Mouse (Mus musculus) erythroid progenitor cell, adult 5-6 weeks (primary cell): ENCODE measurements around the gene Kxd1. TPM values are rescaled to one million over a fixed set of nuclear protein-coding genes. Genes with fewer than 3 reads are reported as not detected.
"Not testable (repeated sequence)": the region's sequence is repeated elsewhere in the genome, so short reads cannot be mapped to it uniquely, and the experiment has no call there.

Experiments used
- ATAC-seq: replicated peaks from 2 replicates; pipeline ENCODE4 v1.8.0; 2016; ENCODE audit warnings: moderate number of reproducible peaks, mild to moderate bottlenecking, moderate TSS enrichment, inconsistent platforms; ENCODE audit not compliant: poor library complexity, low FRiP score, severe bottlenecking
- total RNA-seq, 2 experiments: library from RNA; stranded (forward) in 1 of 2; stranded (reverse) in 1 of 2; fragments of 150-400 nt in 1 of 2; fragments of 186-747, 209-891 nt in 1 of 2; gene quantifications; 2 replicates each; pipeline versions ENCODE4 v1.2.3 to v1.2.4; 2015 to 2017; ENCODE audit warnings: low replicate concordance in 2 of 2

Kxd1 gene
- total RNA-seq, 2 experiments from 2014 or later: 11.8 to 34.4 TPM

DNA sequence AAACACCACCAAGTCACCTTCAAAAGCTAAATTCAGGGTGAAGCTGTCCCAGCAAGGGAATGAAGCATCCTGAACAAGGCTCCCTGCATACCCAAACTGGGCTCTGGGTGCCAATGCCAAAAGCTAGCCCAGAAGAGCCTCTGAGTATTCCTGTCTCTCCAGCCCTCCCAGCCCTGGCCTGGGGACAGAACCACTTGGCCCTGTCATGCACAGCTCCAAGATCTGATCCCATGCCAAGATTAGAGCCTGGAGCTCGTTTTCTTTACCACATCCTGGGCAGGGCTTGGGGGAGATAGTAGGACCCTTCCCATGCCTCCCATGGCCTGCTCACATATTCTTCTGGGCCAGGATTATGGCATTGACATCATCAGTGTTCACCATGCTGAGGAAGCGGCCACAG is 8.2 kb downstream of the Kxd1 start:
- ATAC-seq: no peak

- ATAC-seq: no peak
Measured at GRCm38 (mm10) chr8:70519043-70519442, 8.7 kb downstream of the Kxd1 start.

- no peak for ATAC-seq
Measured at GRCm38 (mm10) chr8:70517940-70518643, 9.7 kb downstream of the Kxd1 start.

- ATAC-seq: no peak
Measured at GRCm38 (mm10) chr8:70513441-70513840, 14.3 kb downstream of the Kxd1 start.

- ATAC-seq: no peak
Measured at GRCm38 (mm10) chr8:70512253-70512903, 15.4 kb downstream of the Kxd1 start.

GRCm38 (mm10) chr8:70511770-70512169 is 16.0 kb downstream of the Kxd1 start:
- ATAC-seq: no peak

GRCm38 (mm10) chr8:70511174-70511573 is 16.6 kb downstream of the Kxd1 start:
- ATAC-seq: not testable (repeated sequence)

DNA sequence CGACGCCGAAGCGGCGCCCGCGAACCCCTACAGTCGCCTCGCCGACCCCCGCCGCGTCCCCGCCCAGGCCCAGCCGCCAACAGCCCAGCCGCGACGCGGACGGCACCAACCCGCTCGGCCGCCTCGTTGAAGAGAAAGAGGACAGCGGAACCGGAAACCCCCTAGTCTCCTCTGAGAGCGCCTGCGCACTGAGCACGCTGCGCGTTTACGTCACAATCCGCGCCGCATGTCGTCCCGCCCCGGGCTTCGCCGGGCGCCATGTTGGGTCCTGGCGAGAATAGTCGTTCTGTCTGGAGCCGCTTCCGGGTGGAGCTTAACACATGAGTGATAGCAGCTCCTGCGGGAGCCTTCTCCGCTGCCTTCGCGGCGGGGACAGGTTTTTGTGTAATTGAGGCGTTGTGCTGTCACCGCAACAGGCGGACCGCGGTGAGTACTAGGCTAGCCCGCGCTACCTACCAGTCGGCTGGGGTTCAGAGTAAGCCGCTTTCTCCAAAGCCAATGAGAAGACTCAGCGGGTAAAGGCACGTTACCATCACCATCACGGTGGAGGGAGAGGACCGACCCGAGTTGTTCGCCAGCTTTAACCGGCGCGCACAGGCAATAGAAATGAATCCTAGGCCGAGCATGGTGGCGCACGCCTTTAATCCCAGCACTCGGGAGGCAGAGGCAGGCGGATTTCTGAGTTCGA is 17.4 kb downstream of the Kxd1 start, which contains the start of gene Uba52:
TSS of gene Uba52 (minus strand) at position 574 of the 688 bp plus-strand sequence.
- ATAC-seq: peak; percentile 84

- no peak for ATAC-seq
Measured at GRCm38 (mm10) chr8:70509281-70509952, 18.3 kb downstream of the Kxd1 start.

- no peak for ATAC-seq
Measured at GRCm38 (mm10) chr8:70507027-70507393, 20.7 kb downstream of the Kxd1 start.

GRCm38 (mm10) chr8:70506328-70507026 is 21.3 kb downstream of the Kxd1 start, which contains the start of gene Rex1bd:
TSS of gene Rex1bd (minus strand) at chr8:70506752.
- peak; percentile 57 for ATAC-seq

DNA sequence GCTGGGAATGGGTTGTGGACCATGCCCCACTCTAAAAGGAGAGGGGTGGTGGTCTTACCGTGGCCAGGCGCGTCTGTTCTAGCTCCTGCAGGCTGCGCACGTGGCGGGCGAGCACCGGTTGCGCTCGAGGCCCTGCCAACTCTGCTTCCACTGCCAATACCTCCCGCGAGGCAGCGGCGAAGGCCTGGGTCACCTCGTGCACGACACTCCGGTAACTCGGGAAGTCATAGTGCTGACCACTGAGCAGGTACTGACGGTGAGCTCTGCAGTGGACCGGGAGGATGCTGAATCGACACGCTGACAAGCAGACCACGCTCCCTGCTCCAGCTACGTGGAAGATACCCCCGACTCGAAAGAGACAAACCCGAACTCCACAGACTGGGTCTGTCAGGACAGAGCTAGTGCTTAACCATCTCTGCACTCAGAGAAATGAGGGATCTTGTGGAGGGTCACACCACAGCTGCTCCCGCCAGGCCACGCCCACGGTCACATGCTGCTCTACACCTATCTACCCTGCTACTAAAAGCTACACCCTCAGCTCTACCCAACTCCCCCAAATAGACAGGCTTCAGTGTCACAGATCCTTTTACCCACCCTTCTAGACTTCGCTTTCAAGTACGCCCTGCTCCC is 21.9 kb downstream of the Kxd1 start:
- ATAC-seq: no peak

GRCm38 (mm10) chr8:70504851-70505250 is 22.9 kb downstream of the Kxd1 start:
- ATAC-seq: peak; percentile 34

DNA sequence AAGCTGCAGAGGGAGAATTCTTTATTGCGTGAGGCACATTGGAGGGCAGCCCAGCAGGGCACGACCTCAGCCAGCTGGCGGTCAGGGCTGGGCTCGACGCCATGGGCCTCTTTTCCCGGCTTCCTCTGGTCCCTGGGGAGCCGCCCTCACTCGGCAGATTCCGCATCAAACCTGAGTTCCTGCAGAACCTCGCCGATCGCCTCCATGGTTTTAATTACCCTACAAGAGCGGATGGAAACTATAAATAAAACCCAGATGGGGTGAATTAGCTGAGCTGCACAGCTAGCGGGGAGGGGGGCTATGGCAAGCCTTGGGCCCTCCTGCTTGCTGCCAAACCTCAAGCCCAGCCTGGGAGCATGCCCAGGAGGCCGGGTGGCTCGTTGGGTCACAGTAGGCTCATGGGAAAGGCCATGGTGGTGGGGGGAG is 23.5 kb downstream of the Kxd1 start:
- no peak for ATAC-seq

DNA sequence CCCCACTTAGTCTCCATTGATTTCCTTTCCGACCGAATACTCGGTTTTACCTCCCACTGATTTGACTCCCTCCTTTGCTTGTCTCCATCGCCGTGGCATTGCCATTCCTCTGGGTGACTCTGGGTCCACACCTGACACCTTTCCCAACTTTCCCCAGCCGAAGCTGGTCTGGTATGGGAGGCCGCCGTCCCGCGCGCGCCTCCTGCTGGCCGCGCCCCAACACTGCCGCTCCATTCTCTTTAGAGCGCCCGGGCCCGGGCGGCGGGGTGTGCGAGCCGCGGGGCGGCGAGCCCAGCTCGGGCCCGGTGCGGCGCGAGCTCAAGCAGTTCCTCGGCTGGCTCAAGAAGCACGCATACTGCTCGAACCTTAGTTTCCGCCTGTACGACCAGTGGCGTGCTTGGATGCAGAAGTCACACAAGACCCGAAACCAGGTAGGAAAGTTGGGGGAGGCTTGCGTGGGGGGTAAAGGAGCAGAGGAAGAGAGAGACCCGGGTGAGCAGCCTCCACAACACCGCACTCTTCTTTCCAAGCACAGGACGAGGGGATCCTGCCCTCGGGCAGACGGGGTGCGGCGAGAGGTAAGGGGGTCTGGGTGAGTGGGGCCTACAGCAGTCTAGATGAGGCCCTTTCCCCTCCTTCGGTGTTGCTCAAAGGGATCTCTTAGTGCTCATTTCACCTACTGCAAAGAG is 24.6 kb downstream of the Kxd1 start:
- ATAC-seq: peak; percentile 39; the same call in 1 of the 2 replicates

DNA sequence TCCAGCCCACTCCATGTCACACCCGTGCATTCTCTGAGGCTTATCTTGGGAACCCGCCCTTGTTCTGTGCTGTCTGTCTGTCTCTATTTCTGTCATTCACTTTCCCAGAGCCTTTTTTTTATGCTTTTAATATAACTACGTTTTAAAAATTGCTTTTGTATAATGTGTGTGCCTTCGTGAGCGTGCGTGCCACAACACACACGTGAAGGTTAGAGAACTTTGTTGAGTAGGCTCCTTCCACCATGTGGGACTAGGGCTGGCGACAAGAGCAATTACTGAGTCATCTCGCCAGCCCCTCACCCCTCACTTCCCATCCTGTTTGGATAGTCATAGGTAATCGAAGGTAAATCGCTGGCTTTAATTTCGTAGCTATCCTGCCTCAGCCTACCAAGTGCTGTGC is 25.2 kb downstream of the Kxd1 start:
- no peak for ATAC-seq

DNA sequence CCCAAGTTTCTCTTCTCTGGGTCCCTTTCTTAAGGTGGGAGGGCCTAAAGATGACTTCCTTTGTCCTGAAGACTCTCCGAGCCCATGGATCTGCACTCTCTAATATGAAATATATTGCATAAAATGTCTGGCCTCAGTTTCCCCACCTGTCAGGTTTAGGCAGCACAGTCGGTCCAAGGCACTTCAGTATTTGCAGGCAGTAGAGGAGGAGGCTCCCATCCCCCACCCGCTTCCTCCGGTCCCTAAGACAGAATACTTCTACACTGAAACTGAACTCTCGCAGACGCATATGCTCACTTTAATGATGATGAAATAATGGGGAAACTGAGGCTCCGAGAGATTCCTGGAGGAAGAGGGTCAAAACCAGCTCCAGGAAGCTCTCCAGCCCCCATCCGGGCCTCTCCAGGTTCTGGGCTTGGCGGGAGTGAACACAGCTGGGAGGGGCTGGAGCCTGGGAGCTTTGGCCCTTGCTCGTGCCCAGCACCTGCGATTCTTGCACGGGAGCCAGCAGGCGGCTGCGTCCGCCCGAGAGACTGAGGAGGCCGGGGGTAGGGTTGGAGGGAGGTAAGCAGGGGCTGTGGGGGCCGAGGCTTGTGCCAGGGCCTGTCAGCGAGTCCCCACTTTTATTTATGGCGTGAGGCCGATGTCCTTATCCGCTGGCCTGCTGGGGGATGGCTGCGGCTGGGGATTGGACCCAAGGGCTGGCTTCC is 25.8 kb downstream of the Kxd1 start:
- ATAC-seq: no peak
